Mouse (Mus musculus) megakaryocyte progenitor cell, adult 5-6 weeks (primary cell): ENCODE measurements at regions not wholly inside any gene's neighbourhood (a gene's known extent, or its start where the extent isn't known, plus 50 kb on each side); places are given as distances from the start of the nearest gene placed in this dataset.
A peak's percentile ranks its signal among the peaks of the same experiment; 100 is the strongest.
"Not testable (repeated sequence)": the region's sequence is repeated elsewhere in the genome, so short reads cannot be mapped to it uniquely, and the experiment has no call there.

ENCODE experiments used
- ATAC-seq: replicated peaks from 2 replicates; pipeline ENCODE4 v1.8.0; 2016; ENCODE audit warnings: mild to moderate bottlenecking, moderate TSS enrichment, inconsistent platforms; ENCODE audit not compliant: poor library complexity

- ATAC-seq: peak; percentile 91
Measured at GRCm38 (mm10) chr14:47920638-47921347, 199.8 kb upstream of the Peli2 start.

DNA sequence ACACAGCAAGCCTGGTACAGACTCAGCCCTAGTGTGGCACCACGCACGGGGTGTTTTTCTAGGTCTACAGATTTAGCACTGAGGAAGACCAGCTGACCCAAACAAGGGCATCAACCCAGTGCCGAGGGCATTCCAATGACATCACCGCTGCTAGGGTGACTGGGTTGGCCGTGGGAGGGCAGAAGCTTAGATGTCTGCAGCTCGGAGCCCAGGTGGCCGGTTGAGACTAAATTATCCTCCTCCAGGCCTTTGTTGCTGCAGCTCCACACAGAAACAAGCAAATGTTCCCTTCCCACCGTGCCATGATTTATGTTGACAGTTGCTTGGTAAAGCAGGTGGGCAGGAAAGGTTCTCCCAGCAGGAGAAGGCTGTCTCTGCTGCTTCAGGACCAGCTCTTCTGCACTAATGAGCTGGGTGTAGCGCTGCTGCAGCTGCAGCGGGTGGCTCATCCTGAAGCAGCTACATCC lies 198.8 kb upstream of the Peli2 start:
- no peak for ATAC-seq

DNA sequence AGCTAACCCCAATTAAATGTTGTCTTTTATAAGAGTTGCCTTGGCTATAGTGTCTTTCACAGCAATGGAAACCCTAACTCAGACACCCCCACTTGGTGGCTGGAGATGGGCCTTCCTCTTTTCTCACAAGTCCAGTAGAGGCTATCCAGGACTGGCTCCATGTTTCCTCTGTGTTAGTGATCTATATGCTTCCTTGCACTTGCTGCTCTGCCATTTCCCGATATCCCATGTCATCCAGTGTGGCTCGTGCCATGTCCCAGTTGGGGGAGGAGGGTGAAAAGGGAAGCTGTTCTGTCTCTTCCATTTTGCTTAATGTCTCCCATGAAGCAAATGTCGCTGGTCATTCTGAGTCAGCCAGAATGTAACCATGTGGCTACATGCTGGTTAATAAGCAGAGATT lies 194.2 kb upstream of the Peli2 start:
- no peak for ATAC-seq

- ATAC-seq: no peak
Measured at GRCm38 (mm10) chr14:47935401-47935800, 185.2 kb upstream of the Peli2 start.

GRCm38 (mm10) chr14:47937081-47937651 lies 183.5 kb upstream of the Peli2 start:
- ATAC-seq: peak; percentile 76

- ATAC-seq: no peak
Measured at GRCm38 (mm10) chr14:47939781-47940590, 180.6 kb upstream of the Peli2 start.

DNA sequence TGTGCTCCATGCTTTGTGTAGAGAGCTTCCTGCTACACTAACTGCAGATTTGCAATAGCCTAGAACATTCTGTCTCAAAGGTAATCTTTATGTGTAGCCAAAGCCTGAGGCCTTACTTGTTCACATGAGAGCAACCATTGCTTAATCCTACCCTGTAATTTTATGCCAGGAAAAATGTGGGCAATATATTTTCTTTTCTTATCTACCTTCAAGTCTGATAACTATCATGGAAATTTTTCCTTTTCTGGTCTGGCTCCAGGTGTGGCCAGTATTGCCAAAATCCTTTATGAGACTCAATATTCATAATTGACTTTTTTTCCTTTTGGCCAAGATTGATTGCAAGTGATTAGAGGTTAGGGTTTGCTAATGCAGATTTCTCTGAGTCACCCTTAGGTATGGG lies 178.0 kb upstream of the Peli2 start:
- ATAC-seq: no peak

GRCm38 (mm10) chr14:47944595-47944994 lies 176.0 kb upstream of the Peli2 start:
- ATAC-seq: no peak

DNA sequence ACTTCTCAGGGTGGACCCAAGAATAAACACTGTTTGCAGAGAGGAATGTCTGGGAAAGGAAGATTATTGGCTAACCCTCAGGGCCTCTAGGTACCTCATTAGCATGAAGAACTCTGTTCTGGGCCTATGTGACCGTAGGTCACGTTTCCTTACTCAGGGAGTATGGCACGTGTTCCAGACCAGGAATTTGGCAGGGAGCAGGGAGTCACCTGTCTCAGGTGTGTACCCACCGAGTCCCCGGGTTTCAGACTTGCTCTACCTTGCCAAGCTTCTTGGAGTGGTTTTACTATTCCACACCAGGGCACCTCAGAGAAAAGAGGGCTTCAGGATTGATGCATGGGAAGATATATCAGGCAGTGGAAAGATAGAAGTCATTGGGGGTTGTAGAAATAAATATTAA lies 169.6 kb upstream of the Peli2 start:
- no peak for ATAC-seq

DNA sequence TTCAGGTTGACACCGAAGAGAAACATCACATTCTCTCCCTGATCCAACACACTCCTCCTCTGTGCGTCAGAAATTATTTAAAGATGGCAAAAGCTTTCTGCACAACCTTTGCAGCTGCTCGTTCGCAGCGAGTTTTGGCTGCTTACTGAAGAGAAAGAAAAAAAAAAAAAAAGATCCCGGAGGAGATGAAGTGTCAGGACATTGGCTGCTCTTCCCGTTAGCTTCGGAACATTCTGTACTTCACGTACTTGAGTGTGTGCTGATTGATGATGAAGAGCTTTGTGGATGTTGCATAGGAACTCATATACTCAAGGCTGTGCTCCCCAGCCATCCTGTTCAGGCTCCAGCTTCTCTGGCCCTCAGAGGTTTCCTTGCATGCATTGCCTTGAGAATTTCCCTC lies 162.5 kb upstream of the Peli2 start:
- ATAC-seq: no peak

DNA sequence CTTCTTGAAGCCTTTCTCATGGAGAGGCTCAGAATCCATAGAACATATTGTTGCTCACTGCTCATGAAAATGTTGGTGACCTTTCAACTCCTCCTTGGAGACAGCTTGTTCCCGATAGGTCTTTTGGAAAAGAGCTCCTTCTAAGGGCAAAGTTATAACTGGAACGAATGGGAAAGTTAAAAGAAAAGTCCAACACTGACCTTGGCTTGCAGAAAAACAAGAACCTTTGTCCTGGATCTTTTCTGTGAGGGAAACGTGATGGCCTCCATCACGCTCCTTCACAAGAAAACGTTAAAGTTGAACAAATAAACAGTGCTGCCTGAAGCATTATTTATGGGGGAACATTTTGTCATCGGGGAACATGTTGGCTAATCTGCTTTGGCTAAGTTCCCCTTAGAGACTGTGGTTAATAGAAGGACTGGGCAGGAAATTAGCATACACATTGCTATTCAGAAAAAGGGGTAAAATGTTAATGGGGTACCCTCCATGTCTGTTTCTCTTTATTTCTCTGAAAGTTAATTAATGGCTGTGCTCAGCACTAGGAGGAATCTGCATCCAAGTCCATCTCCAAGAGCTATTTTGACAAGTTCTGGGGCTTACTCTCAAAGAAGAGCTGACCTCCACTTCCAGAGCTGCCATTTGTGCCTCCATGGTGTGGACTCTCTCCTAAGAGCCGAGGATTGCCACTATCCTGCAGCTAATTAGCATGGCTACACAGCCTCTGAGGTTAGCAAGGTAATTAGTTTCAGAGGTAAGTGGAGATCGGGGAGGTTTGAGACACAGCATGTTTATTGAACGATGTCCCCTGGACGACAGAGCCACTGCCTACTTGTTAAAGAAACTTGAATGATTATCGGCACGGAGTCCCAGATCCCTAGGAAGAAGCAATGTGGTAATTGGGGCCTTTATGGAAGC lies 161.0 kb upstream of the Peli2 start:
- no peak for ATAC-seq

DNA sequence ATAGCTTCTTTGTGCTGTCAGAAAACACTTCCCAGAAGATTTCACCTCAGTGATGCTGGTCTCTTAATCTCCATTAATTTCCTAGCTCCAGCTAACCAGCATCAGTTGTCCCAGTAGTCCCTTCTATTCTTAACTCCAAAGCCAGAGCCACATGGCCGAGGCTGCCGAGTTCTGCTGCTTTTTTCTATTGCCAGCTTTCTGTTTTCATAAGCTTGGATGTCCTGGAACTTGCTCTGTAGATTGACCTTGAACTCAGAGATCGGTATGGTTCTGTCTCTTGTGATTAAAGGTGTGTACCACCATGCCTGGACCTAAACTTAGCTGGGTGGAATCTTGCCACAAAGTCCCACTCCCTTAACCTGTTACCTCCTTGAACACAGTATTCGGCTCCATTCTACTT lies 155.8 kb upstream of the Peli2 start:
- ATAC-seq: not testable (repeated sequence)

GRCm38 (mm10) chr14:47969871-47970270 lies 150.8 kb upstream of the Peli2 start:
- ATAC-seq: no peak

- not testable (repeated sequence) for ATAC-seq
Measured at GRCm38 (mm10) chr14:47973161-47973560, 147.5 kb upstream of the Peli2 start.

DNA sequence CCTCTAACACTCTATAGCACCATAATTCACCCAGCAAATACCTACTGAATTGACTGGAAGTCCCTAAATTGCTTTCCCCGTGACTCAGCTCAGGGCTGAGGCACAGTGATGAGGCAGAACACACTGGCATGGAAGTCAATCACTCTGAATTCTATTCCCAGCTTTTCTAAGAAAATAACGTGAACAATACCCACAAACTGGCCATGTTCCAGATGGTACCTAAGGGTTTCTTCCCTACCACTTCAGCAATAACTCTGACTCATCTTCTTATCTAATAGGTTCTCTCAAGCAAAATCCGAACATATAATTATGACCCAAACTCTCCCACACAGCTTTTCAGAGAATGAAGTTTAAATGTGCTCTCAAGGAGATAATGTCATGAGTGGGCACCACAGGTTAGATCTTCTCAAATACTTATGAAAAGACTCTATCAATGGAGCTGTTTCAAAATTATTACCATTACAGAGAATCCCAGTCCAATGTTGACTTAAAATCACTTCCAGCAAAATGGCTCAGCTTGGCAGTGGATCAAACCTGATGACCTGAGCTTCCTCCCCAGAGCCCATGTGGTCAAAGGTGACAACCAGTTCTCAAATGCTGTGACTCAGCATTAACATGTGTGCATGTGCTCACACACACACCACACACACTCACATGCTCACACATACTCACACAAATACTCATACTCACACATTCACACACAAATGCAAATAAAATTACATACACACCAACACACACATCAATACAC lies 137.5 kb upstream of the Peli2 start:
- ATAC-seq: no peak

DNA sequence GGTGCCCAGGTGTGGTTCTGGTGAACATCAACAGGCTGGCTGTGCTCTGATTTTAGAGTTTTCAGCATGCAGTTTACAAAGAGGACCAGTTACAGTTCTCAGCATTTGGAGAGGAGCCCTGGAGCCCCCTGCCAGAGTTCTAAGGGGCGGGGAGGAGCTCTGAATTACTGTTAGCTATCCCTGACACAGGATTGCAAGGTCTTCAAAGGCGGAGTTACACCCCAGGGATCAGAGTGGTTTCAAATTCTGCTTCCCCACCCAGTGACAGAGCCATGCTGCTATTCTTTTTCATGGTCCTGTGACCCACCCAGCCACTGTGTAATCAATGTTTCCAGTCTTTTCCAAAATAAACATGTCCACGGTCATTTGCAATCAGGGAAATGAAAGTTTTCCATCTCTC lies 134.1 kb upstream of the Peli2 start:
- no peak for ATAC-seq

DNA sequence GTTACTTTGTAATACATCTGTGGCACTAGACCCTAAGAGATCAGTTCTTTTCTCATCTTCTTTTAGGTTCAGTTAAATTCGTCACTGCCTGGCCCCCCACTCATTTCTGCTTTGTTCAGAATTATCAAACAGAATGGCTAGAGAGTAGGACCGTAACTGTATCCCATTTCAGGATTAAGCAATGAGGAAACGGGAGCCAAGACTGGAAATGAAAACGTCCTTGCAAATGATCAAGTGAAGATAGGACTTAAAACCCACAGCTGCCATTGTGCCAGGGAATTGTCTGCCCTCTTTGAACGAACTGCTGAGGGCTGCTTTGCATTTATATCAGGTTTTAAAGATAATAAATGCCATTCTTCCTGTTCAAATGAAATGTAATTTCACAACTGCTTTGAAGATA lies 133.7 kb upstream of the Peli2 start:
- no peak for ATAC-seq

GRCm38 (mm10) chr14:47987392-47988075 lies 133.1 kb upstream of the Peli2 start:
- no peak for ATAC-seq

DNA sequence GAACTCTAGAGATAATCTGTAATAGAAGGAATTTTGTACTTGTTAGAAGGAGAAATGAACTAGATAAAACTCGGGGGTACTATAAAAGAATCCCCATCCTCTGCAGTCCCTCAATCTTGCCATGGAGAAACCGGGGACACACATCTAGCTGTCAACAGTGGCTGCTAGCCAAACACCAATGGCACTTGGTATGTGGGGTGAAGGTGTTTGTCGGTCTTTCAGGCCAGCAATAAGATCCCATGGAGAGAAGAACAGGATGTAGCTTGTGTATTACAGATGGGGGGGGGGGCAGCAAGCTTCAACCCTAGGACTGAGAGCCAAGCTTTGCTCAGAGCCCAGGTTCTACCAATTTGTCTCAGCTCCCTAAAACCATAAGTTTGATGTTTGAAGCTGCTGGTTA lies 132.5 kb upstream of the Peli2 start:
- no peak for ATAC-seq

- no peak for ATAC-seq
Measured at GRCm38 (mm10) chr14:47989315-47989714, 131.3 kb upstream of the Peli2 start.
